Mouse (Mus musculus) kidney, adult 2 months (tissue): Measurements from ENCODE around the gene Zfp683. TPM values are rescaled to one million over a fixed set of nuclear protein-coding genes. Genes with fewer than 3 reads are reported as not detected.

Experiments
- DNase-seq: peaks from one replicate; pipeline ENCODE4 v3.0.0; 2021
- H3K27ac ChIP-seq: fragments of 200-500 bp; 2 replicates; pipeline ENCODE4 v1.5.1; 2012; ENCODE audit warnings: low read depth, low read length, control low read depth, inconsistent platforms; ENCODE audit not compliant: insufficient read depth
- H3K27me3 ChIP-seq: fragments of 200-500 bp; replicated peaks from 2 replicates; pipeline ENCODE4 v1.6.1; 2012; ENCODE audit warnings: mild to moderate bottlenecking, moderate library complexity, low read length, inconsistent platforms; ENCODE audit not compliant: control insufficient read depth, insufficient read depth
- H3K36me3 ChIP-seq: fragments of 200-500 bp; 2 replicates; pipeline ENCODE4 v1.6.1; 2012; ENCODE audit warnings: mild to moderate bottlenecking, moderate library complexity, low read length, inconsistent platforms; ENCODE audit not compliant: control insufficient read depth, insufficient read depth
- H3K4me1 ChIP-seq: fragments of 200-500 bp; 2 replicates; pipeline ENCODE4 v1.6.1; 2011; ENCODE audit warnings: low read length; ENCODE audit not compliant: control insufficient read depth, insufficient read depth
- H3K4me3 ChIP-seq: fragments of 200-500 bp; 2 replicates; pipeline ENCODE4 v1.5.1; 2011; ENCODE audit warnings: mild to moderate bottlenecking, low read depth, low read length, control low read depth; ENCODE audit not compliant: insufficient read depth
- CTCF ChIP-seq: fragments of 200-500 bp; conservative IDR thresholded peaks from 2 replicates; pipeline ENCODE4 v1.5.1; 2011; ENCODE audit warnings: low read depth, mild to moderate bottlenecking, control low read depth, low read length, moderate library complexity, mixed read lengths; ENCODE audit not compliant: insufficient read depth, insufficient read length
- POLR2A ChIP-seq: fragments of 200-500 bp; IDR thresholded peaks from one replicate; pipeline ENCODE4 v1.6.1; 2011; ENCODE audit warnings: low read depth, low read length, control low read depth
- WGBS: fragments of 180-500 bp; shearing (Covaris S2); methylation state at CpG from one replicate; pipeline ENCODE4 v1.1.7; 2018; 5-methylcytosine and 5-hydroxymethylcytosine counted together
- polyA plus RNA-seq: library from polyadenylated mRNA; depleted of rRNA; stranded (reverse); fragments of >200 nt; gene quantifications from 2 replicates; pipeline ENCODE4 v1.2.3, GENCODE M21; 2012

The Zfp683 gene
- polyA plus RNA-seq, 1 experiment, result 0.81 TPM

DNA sequence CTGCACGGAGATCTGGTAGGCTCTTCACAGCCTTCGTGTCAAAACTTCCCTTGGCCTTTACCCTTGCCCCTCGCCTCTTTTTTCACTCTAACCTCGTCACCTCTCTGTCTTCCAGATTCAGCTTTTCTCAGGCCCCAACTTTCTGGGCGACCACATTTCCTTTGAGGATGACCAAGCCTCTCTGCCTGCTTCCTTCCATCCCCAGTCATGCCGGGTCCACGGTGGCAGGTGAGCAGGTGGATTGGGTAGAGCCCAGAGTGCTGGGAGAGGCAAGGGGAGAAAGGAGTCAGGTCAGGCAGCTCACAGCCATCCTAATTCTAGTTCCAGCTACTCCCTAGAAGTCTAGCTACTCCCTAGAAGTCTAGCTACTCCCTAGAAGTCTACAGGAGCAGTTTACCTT lies 28.8 kb downstream of the Zfp683 start:
- no peaks in the 10 kb centered on the region; the same call in 1 of the 2 replicates for H3K4me1 ChIP-seq
- no peaks in the 10 kb centered on the region for H3K36me3 ChIP-seq
- 11% methylated on average over 7 of the region's 7 CpGs for WGBS
- no peak overlapping the region for H3K27ac ChIP-seq
- H3K4me3 ChIP-seq, result peak overlapping the region; percentile 58; the same call in 1 of the 2 replicates
- TF ChIP-seq POLR2A (no peak), CTCF (no peak)
- no peaks in the 10 kb centered on the region for H3K27me3 ChIP-seq
- DNase-seq, result no peak

DNA sequence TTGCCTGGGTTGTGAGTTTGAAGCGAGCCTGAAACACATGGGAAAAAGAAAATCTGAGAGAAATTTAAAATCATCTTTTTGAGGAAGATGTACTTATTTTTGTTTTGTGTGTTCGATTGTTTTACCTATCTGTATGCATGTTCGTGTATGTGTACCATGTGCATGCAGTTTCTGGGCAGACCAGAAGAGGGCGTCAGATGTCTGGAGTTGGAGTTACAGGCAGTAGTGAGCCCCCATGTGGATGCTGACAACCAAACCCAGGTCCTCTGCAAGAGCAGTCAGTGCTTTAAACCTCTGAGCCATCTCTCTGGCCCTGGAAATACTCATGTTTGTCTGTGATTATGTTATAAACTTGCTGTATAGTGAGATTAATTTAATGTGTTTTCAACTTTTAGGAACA lies 31.4 kb downstream of the Zfp683 start:
- Histone ChIP-seq H3K27me3 (no peaks in the 10 kb centered on the region), H3K4me1 (no peaks in the 10 kb centered on the region)
- 92% methylated on average over 4 of the region's 4 CpGs for WGBS

DNA sequence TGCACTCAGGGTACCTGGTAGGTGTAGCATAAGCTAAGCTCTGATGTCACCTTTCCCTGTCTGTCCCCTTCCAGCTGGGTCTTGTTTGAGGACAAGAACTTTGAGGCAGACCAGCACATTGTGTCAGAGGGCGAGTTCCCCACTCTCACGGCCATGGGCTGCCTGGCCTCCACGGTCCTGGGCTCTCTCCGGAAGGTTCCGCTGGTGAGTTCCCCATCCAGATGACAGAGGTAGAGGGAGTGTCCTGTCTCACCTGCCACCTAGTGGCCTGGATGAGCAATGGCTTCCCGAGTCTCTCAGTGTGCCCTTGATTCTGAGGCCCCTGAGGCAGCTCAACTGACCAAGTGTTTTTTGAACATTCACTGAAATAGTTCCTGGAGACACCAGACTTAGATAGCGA lies 33.8 kb downstream of the Zfp683 start:
- DNase-seq, result peak; percentile 60
- Histone ChIP-seq H3K27me3 (no peaks in the 10 kb centered on the region), H3K27ac (no peak overlapping the region), H3K36me3 (no peaks in the 10 kb centered on the region), H3K4me3 (no peak overlapping the region), H3K4me1 (no peaks in the 10 kb centered on the region)
- TF ChIP-seq CTCF (peak; percentile 84), POLR2A (no peak)
- 19% methylated on average over 7 of the region's 7 CpGs for WGBS

More for the DNA sequence above, 31.4 kb downstream of the Zfp683 start:
- H3K36me3 ChIP-seq, result no peaks in the 10 kb centered on the region
- no peak overlapping the region for H3K4me3 ChIP-seq
- DNase-seq, result no peak
- no peak overlapping the region for H3K27ac ChIP-seq
- no peak for TF ChIP-seq POLR2A
- no peak for TF ChIP-seq CTCF

DNA sequence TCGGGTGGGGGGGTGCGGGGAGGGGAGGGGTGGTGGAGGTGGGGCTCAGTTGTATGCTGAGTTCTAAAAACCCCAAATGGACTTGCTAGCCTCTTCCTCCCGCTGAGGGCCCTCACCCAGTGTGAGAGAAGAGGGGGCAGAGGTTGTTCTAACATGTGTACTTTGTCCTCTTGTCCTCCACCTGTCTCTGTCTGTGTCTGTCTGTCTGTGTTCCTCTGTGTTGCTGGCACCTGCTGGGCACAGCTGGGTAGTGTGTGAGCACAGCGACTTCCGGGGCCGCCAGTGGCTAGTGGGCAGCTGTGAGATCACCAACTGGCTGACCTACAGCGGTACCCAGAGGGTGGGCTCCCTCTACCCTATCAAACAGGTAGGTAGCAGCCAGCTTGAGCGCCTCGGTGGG lies 35.4 kb downstream of the Zfp683 start:
- no peaks in the 10 kb centered on the region for H3K4me1 ChIP-seq
- no peaks in the 10 kb centered on the region for H3K36me3 ChIP-seq
- peak; percentile 32 for DNase-seq
- no peaks in the 10 kb centered on the region for H3K27me3 ChIP-seq
- no peak overlapping the region for H3K27ac ChIP-seq
- H3K4me3 ChIP-seq, result no peak overlapping the region
- TF ChIP-seq CTCF (no peak; the same call in 1 of the 2 replicates), POLR2A (no peak)
- WGBS, result 70% methylated on average over 9 of the region's 9 CpGs

DNA sequence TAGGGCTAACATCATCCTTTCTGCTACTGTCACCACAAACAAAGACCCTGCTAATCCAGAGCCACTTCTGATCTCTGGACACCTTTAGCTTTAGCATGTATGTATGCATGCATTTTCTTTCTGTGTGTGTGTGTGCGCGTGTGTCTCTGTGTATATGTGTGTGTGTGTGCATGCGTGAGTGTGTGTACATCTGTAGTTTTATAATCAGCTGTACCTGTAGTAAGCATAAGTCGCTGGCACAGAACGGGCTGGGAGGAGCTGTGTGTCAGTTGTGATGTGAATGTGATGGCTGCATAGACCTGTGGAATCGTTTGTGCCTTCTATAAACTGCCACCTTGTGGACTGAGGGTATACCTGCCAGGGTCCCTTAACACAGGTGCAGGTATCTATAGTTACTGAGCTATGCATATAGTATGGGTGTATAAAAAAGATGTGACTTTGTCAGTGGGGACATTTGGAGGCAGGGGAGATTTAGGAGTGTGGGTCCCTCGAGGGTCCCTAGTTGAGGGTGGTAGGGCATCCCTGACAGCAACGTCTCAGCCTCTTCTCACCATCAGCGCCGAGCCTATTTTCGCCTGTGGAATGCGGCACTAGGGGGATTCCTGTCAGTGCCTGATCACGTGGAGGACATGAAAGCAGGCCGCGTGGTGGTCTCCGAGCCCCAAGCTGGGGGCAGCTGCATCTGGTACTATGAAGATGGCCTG lies 37.0 kb downstream of the Zfp683 start:
- H3K36me3 ChIP-seq, result no peaks in the 10 kb centered on the region
- no peak overlapping the region for H3K27ac ChIP-seq
- no peaks in the 10 kb centered on the region for H3K4me1 ChIP-seq
- H3K27me3 ChIP-seq, result no peaks in the 10 kb centered on the region
- H3K4me3 ChIP-seq, result no peak overlapping the region
- DNase-seq, result no peak
- WGBS, result 82% methylated on average over 16 of the region's 16 CpGs
- TF ChIP-seq POLR2A, result no peak

DNA sequence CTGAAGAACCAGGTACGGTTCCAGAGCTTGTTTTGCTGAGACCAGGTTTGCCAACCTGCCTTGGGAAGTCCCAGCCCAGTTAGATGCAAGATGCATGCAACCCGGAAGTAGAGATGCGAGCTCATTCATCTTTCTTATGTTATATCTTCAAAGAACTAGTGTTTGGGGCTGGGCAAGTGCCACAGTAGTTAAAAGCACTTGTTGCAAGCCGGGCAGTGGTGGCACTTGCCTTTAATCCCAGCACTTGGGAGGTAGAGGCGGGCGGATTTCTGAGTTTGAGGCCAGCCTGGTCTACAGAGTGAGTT lies 37.5 kb downstream of the Zfp683 start:
- TF ChIP-seq POLR2A (no peak), CTCF (no peak)
- H3K27ac ChIP-seq, result no peak overlapping the region
- 85% methylated on average over 6 of the region's 6 CpGs for WGBS
- no peak overlapping the region for H3K4me3 ChIP-seq
- no peaks in the 10 kb centered on the region for H3K36me3 ChIP-seq
- no peaks in the 10 kb centered on the region for H3K27me3 ChIP-seq
- DNase-seq, result no peak
- no peaks in the 10 kb centered on the region for H3K4me1 ChIP-seq

DNA sequence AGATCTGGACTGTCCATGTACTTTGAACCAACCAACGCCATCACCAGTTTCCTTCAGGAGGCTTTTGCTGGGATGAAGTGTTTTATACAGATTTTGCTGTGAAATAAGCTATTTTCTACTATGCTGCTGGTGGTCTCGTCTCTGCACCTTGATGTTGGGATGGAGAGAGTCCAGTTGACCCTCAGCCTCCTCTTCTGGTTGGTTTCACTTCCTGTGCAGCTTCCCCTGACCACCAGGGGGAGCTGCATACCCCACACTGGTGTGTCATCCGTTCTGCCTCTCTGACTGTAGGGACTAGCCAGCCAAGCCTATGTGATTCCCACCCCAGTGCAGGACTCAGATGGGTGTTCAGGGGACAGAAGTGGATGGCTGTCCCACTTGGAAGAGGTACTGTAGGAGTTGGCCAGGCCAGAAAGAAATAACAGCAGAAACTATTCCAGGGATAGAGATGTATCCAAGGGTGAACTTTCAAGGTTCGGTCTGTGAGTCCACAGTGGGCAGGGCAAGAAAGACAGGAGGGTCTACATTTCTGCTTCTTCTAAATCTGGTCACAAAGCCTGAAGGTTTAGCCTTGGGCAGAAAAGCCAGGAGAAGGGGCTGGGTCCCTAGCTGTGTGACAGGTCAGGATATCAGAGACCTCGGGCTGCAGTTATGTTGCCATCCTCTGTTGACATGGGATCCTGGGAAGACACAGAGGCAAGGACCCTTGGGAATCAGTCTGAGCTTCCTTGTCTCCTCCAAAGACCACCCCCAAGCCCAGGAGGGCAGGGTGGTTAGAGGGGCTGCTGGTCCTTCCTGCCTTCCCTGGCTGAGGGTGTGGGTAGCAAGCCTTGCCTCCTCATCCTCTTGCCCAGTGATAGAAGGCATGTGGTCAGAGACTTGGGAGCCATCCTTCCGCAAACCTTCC lies 39.0 kb downstream of the Zfp683 start:
- WGBS, result 69% methylated on average over 6 of the region's 6 CpGs
- no peaks in the 10 kb centered on the region for H3K4me1 ChIP-seq
- peak; percentile 55 for DNase-seq

More for the DNA sequence above, 39.0 kb downstream of the Zfp683 start:
- Histone ChIP-seq H3K27ac (no peak overlapping the region), H3K27me3 (no peaks in the 10 kb centered on the region), H3K36me3 (no peaks in the 10 kb centered on the region), H3K4me3 (no peak overlapping the region)
- TF ChIP-seq CTCF (peak; percentile 86), POLR2A (no peak)
